24 mouse cellular contexts compared by ENCODE assay signal in the genomic region with DNA sequence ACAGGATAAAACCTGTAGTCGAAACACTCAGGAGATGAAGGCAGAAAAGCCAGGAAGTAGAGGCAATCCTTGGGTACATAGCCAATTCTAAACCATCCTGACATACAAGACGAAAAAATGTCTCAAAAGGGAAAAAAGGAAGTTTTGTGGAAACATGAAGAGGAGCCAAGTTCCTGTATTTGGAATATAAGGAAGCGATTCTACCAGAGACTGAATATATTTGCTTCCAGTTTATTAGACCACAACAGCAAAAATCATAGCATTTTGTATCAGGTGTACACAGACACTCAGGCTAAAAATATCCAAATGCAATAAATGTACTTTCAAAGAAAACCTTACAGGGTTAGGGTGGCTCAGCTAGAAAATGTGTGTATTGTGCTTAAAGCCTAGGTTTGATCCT.
"Had no signal": no experiment of that assay in that cellular context is flagged by ENCODE, and none has a peak within 500 bp of the region (broad histone marks: within the 10 kb centered on the region; RNA-seq: fewer than 3 reads in every experiment).

No protein-coding gene starts in this region.

- H3K4me1 ChIP-seq: heart, embryonic 15.5 days; hindbrain, embryonic 13.5 days; hindbrain, embryonic 15.5 days; kidney, embryonic 15.5 days; limb, embryonic 10.5 days; limb, embryonic 12.5 days; liver, embryonic 13.5 days had no signal

- H3K36me3 ChIP-seq: heart, embryonic 15.5 days had no signal

- ATAC-seq: hindbrain, postnatal 0 days; intestine, embryonic 16.5 days had no signal

- DNase-seq: gastrocnemius, postnatal 10 days; gastrocnemius, postnatal 25 days; heart, adult 11 months; heart, adult 2 months; heart, postnatal 36 days; kidney, adult 11 months; kidney, adult 2 months; kidney, adult 9 months; kidney, postnatal 14 days; kidney, postnatal 36 days; liver; liver, embryonic 13.5 days had no signal

- H3K4me3 ChIP-seq: heart, adult 2 months; heart, embryonic 13.5 days; heart, embryonic 15.5 days; hindbrain, embryonic 13.5 days; hindbrain, embryonic 15.5 days; kidney, embryonic 15.5 days; layer of hippocampus, adult 2 months; left cerebral cortex, adult 2 months; limb, embryonic 10.5 days; limb, embryonic 12.5 days; liver, embryonic 13.5 days had no signal

- H3K27ac ChIP-seq: heart, adult 2 months; heart, embryonic 13.5 days; heart, embryonic 15.5 days; hindbrain, embryonic 13.5 days; hindbrain, embryonic 15.5 days; hindbrain, postnatal 0 days; kidney, embryonic 15.5 days; kidney, postnatal 0 days; layer of hippocampus, adult 2 months; left cerebral cortex, adult 2 months; limb, embryonic 10.5 days; limb, embryonic 12.5 days; liver, embryonic 13.5 days had no signal
